Mouse (Mus musculus) cerebellum, adult (tissue): ENCODE measurements around the gene Igdcc3.

Experiments used
- ATAC-seq: cut with Nextera tagmentation; 2 replicates; pipeline ENCODE4 v1.9.2; 2017; ENCODE audit warnings: mild to moderate bottlenecking, moderate library complexity, mixed read lengths; ENCODE audit not compliant: insufficient number of reproducible peaks, low FRiP score, low TSS enrichment

The Igdcc3 gene

DNA sequence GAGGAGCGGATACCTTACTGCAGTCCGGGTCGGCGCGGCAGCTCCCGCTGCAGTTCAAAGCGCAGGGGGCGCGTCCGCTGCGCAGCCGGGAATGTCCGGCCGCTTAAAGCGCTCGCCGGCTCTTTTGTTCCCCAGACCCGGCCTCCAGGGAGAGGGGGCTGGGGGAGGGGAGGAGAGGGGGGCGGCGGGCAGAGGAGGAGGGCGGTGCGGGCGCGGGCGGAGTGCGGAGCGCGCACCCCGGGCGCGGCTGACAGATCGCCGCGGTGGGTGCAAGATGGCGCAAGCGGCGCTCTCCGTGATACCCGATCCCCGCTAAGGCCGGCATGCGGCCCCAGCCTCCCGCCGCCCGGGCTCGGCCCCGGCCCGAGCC, at the start of gene Igdcc3:
Gene Igdcc3 (plus strand): TSS at position 254 of the 370 bp plus-strand sequence.
- ATAC-seq, result no peak

DNA sequence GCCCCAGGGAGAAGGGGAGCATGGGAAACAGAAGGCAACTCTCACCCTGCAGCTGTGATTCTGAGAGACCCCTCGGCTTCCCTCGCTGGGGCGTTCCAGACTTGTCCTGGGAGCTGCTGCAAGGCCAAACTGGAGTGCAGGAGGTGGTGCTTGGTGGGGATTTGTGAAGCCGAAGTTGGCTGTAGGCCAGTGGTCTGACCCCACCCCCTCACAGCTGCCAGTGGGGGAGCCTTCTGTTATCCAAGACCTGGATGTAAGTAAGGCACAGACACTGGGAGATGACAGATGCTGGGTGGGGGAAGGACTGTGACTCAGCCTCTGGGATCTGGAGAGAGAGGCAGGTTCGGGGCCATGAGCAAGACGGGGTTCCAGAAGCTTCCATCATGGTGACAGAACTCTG, 46.8 kb upstream of the Igdcc3 start:
- ATAC-seq, result no peak

DNA sequence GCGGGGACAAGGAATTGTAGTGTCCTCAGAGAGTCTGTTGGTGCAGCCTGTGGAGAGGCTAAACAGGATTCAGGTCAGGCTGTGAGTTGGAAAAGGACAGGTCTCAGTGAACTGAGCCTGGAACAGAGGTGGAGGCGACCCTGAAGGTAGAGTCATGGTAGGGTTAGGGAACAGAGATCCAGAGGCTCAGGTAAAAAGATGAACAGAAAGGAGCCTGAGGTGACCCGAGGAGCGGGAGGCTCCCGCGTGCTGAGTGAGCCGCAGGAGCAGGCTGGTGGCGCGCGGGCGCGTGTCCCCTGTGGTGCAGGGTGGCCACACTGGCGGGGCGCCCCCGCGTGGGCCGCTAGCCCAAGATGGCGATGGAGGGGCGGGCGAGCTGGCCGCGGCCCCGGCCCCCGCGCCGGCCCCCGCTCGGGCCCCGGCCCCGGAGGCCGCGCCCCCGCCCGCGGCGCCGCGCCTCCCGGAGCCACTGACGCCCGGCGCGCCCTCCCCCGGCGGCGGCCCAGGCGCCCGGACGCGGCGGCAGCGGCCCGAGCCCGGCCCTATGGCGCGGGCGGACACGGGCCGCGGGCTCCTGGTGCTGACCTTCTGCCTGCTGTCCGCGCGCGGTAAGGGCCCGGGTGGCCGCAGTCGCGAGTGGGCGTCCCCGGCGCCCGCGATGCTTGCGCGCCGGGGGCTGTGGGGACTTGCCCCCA, 39.9 kb upstream of the Igdcc3 start, which contains the start of gene Igdcc4:
Gene Igdcc4 (plus strand): TSS at position 496 of the 695 bp plus-strand sequence.
- no peak for ATAC-seq

DNA sequence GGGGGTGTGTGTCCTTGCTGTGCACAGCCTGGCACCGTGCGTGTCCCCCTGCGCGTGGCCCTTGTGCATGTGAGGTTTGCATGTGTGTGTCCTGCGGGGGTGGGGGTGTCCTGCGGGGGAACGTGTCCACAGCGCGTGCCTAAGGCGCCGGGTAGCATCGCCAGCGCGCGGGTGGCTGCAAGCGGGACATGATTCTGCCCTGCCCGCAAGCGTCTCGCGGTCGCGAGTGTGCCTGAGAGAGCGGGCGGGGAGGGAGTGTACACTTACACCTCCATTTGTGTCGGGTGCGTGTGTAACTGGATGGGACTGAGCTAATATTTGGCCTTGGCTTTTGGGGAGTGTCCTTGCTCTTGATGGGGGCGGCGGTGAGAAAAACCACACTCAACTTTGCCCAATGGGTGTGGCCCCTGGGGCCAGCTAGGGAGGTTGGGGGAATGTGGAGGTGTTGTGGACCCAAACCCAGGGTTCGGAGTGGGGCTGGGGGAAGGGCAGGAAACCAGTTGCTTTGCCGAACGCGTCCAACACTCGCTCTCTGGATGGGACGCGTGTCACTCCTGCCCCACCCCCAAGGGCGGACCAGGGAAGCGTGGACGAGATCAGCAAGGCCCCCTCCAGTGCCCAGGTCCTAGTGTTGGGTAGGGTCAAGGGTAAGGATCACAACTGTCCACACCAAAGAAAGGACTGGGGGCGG, 39.2 kb upstream of the Igdcc3 start:
- ATAC-seq, result no peak

DNA sequence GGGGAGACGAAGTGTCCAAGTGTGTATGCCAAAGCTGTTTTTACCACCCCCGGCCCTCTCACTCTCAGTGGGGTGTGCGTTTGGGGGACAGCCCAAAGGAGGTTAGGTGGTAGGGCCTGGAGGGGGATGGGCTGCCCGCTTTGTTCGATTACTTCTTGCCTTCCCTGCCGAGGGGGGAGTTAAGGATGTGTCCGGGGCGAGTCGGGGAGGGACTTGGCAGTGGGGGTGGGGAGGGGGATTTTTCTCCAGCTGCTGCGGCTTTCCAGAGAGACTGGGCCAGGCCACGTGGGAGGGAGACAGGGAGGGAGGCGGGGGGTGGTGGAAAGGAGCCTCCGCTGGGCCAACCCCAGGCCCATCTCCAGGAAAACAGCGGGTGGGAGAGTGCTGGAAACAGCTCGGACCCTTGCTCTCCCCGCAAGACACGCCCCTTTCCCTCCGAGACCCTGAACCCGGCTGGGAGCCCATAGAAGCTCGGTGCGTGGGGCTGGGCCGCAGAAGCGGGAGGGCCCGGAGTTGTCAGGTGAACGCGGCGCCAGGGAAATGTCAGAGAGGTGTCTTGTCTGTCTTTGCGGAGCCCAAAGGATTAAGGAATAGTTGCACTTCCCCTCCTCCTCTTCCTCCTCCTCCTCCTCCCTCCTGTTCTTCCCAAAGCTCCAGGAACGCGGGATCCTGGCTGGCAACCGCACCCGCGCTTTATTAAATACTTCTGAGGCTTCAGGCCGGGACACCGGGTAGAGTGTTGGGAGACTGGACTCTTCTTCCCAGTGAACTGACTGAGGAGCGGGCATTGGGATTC, 38.4 kb upstream of the Igdcc3 start:
- no peak for ATAC-seq

DNA sequence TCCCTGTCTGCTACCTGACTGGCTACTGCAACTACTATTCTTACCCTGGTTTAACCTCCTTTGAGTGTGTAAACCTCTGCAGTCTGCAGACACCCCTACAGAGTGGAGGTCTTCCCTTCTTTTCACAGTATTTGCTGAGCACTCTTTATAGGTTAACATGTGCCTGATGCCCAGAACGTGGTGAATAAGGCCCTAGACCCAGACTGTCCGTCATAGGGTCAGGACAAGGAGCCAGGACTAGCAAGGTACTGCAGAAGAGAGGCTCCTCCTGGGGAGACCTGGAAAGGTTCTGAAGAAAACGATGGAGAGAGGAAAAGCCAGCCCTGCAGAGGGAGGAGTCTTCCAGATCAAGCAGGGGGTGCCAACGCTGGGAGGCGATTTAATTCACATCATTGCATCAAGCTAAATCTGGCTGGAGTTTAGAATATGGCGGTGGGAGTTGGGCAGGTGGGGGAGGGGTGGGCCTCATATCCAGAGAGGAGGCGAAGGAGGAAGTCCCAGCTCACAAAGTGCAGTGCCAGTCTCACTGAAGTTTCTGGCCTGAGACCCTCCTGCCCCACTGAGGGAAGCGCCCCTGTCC, 37.7 kb upstream of the Igdcc3 start:
- ATAC-seq, result no peak

DNA sequence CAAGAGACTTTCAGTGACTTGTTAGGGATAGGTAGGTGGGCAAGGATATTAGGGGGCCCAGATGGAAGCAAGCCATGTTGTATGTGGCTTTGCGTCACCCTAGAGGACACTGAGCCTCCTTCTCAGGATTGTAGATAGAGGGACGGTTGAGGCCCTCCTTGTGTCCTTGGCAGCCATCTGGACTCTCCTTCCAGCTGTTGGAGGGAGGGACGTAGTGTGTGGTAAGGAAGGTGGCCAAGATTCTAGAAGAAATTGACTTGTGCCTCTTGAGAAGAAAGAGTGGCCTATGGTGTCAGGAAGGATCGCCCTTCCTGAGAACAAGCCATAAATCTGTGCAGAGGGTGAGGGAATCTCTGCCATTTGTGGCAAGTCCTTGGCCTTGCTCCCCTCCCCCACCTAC, 34.2 kb upstream of the Igdcc3 start:
- no peak for ATAC-seq

DNA sequence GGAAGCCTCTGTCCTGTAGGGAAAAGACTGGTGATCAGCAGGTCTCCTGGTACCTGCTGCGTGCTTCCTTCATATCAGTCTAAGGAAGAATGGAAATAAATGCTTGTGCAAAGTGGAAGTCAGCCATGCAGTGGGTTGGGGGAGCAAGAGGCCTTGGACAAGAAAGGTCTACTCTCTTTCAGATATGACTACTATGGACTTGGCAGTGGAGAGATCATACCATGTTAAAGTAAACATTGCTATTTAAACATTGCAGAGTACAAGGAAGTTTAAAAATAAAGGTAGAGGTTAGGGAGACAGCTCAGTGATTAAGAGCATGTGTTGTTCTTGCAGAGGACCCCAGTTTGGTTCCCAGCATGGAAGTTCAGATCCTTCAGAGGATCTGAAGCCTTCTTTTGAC, 33.1 kb upstream of the Igdcc3 start:
- no peak for ATAC-seq

DNA sequence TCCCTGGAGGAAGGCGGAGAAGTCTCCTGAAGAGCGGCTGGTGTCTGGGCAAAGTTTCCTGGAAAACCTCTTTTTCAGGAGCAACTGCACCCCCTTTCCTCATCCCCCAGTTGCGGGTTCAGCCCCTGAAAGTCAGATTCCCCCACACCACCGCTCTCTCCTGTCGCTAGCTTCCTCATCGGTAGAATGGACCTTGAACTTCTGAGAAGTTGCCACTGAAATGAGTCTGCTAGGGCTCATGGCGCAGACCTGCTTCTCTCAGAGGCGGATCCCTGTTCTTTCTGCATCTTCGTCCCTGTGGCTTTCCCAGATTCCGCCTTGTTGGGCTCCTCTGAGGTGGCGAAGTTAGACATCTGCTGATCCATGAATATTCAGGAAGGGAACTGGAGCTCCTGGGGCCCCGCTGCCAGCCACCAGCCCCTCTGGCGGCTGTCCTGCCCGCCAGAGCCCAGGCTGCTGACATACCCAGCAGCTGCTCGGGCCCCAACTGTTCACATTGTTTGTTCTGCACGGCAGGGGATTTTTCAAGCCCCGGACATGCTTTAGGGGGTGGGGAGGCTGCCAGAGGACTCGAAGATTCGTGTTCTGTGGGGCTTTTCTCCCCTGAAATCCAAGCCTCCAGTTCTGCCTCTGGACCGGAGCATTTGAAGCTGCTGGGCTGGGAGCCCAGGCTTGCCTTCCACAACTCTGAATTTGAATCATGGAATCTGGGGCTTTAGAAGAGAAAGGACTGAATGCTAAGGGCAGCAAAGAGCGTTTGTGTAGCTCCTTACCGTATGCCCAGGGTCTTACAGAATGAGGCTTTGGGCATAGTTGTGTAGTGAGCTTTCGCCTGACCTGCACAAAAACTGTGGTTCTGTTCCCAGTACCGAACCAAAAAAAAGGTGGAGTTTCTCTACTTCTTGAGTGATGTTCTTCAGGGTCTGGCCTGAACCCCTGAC, 31.6 kb upstream of the Igdcc3 start:
- ATAC-seq, result no peak

DNA sequence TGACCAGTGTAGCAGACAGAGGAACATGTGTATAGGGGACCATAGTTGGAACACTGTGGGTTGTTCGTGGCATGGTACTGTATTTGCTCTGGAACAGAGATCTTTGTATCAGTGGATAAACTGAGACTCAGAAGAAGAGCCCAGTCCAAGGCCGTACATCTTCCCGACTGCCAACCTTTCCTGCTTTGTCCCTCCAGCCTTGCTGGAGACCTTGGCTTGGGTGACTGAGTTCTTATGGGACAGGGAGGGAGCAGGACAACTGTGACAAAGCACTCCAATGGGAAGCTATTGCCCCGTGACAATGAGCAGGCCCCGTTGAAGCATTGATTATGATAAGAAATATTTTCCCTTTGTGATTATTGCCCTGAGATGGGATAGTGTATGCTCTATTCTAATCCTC, 29.3 kb upstream of the Igdcc3 start:
- no peak for ATAC-seq

DNA sequence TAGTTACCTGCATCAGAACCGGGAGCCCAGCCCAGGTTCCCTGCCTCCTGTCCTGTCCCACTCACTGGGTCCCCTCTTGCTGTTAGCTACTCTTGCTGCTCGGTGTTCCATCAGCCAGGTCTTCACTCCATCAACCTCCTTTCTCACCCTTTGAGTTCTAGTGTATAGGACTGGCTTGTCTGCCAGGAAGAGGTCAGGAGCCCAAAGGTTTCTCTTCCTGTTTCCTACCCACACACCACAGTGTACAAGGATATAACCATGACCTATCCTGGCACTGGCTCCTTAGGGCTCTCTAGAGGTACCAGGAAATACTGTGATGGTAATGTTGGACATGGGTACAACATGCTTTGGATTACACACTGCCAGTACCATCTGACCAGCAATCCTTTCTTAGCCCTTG, 27.3 kb upstream of the Igdcc3 start:
- ATAC-seq, result no peak

DNA sequence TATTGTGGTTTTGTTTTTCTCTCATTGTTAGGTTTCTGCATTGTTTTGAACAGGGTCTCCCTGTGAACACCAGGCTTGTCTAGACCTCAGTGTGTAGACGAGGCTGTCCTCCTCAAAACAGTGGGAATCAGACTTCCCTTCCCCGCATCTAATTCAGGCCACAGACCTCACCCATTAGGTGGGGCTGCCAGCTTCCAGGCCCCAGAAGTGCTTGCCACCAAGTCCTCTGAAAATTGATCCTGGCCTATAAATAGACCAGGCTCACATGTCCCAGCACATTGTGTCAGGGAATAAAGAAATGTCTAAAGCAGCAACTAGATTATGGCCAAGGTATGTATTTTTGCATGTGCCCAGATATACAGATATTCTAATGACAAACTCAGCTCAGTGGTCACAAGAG, 25.1 kb upstream of the Igdcc3 start:
- ATAC-seq, result no peak

DNA sequence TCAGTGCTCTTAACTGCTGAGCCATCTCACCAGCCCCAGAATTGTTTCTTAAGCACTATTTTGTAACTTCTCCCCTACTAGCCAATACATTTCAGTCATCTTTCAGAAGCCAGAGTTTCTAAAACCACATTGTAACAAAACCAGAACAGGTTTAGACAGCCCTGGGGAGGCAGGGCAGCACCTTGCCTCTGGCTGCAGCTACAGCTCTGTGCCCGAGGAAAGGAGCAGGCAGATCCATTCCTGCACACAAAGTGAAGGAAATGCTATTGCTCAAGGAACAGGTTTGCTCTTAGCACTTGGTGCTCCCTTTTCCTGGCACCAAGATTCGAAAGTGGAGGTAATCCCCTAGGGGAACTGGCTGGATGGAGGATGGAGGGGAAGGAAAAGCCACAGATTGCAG, 23.5 kb upstream of the Igdcc3 start:
- ATAC-seq, result no peak

DNA sequence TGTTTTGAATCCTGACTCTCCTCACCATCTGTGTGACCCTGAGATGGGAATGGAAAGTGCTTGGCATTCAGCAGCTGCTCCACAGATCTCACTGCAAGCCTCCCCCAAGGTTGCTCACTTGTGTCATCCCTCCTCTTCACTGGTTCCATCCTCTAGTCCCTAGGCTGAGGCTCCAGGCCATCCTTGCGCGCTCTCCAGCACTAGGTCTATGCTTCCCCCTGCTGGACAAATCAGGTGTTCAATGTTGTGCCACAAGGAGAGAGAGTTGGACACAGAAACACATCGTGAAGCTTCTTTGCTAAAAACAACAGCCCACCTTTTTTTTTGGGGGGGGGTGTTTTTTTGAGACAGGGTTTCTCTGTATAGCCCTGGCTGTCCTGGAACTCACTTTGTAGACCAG, 20.1 kb upstream of the Igdcc3 start:
- no peak for ATAC-seq

DNA sequence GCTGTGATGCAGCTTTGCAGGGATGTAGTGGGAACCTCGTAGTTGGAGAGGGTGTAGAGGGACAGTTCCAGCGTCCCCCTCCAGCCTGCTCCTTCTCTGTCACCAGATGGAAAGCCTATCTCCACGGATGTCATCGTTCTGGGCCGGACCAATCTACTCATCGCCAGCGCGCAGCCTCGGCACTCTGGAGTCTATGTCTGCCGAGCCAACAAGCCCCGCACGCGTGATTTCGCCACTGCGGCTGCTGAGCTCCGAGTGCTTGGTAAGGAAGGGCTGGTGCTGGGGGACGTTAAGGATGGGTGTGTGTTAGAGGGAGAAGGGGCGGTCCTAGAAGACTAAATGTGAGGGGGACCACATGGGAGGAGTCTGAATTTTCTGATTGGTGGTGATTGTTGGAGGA, 18.4 kb upstream of the Igdcc3 start:
- no peak for ATAC-seq

DNA sequence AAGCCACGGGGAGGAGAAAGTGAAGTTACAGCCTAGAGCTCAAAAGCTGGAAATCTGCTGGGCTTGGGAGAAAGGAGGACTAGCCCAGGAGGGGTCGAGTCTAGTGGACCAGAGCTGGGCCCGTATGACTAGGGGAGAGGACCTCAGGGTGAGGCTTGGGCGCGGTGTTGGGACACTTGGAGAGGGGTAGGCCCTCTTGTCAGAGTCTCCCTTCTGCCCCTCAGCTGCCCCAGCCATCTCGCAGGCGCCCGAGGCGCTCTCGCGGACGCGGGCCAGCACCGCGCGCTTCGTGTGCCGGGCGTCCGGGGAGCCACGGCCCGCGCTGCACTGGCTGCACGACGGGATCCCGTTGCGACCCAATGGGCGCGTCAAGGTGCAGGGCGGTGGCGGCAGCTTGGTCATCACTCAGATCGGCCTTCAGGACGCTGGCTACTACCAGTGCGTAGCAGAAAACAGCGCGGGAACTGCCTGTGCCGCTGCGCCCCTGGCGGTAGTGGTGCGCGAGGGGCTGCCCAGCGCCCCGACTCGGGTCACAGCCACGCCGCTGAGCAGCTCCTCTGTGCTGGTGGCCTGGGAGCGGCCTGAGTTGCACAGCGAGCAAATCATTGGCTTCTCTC, 17.3 kb upstream of the Igdcc3 start:
- peak; percentile 64; the same call in 1 of the 2 replicates for ATAC-seq

DNA sequence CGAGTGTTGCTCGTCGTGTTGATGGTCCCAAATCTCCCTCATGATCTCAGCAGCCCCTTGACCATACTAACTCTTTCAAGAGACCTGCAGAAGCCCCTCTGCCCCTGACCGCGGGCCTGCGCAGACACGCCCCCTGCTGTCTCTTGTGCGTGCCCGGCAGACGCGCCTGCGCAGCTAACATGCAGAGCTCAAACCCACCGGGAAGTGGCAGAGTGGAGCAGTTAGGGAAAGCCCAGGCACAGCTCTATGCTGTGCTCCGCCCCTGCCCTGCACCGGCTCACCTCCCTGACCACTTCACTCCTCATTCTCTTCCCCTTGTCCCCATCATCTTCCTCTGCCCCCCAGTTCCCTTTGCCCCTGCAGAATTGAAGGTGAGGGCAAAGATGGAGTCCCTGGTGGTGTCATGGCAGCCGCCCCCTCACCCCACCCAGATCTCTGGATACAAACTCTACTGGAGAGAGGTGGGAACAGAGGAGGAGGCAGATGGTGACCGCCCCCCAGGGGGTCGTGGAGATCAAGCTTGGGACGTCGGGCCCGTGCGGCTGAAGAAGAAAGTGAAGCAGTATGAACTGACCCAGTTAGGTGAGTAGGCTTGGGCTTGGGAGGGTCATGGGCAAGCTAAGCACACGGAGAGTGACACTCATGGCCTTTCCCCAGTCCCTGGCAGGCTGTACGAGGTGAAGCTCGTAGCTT, 12.7 kb upstream of the Igdcc3 start:
- no peak for ATAC-seq

DNA sequence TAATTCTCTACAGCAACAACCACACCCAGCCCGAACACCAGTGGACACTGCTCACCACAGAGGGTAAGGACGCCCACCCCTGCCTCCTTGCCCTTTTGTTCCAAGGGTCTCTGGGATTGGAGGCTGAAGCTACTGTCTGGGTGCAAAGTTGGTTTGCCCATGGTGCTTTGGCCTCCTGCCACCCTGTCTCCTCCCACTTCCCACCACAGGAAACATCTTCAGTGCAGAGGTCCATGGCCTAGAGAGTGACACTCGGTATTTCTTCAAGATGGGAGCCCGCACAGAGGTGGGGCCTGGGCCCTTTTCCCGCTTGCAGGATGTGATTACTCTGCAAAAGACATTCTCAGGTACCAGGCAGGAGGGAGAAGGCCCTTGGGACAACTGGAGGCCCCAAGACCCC, 9.3 kb upstream of the Igdcc3 start:
- ATAC-seq, result no peak

DNA sequence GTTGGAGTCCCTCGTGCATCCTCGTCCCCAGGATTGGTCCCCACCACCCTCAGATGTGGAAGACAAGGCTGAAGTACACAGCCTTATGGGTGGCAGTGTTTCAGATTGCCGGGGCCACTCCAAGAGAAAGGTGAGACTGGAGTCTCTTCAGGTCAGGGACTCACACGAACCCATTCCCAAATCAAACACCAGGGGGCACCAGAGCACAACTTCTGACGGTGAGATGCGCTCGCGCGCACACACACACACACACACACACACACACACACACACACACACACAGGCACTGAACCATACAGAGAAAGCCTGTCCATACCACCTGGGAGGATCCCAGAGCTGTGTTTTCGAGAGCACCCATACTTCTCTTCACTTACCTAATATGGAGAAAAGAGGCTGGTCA, 7.2 kb upstream of the Igdcc3 start:
- ATAC-seq, result no peak
